Mouse (Mus musculus) neural tube, embryonic 11.5 days (tissue): ENCODE measurements around the gene Aga. TPM values are rescaled to one million over a fixed set of nuclear protein-coding genes. Genes with fewer than 3 reads are reported as not detected.
"Not testable (repeated sequence)": the region's sequence is repeated elsewhere in the genome, so short reads cannot be mapped to it uniquely, and the experiment has no call there.

Experiments used
- ATAC-seq: fragments of 200-750 bp; cut with Nextera tagmentation; 2 replicates; pipeline ENCODE4 v1.8.0; 2017; ENCODE audit warnings: moderate number of reproducible peaks, mild to moderate bottlenecking, moderate TSS enrichment, moderate library complexity; ENCODE audit not compliant: insufficient read depth, low FRiP score, low TSS enrichment
- DNase-seq: peaks from one replicate; pipeline ENCODE4 v3.0.0-alpha.2; 2015; ENCODE audit warnings: low spot score
- H3K27ac ChIP-seq: fragments of 300-500 bp; sonication (generic); 2 replicates; pipeline ENCODE4 v1.5.1; 2014; ENCODE audit warnings: low read depth, mild to moderate bottlenecking, low read length
- H3K27me3 ChIP-seq: fragments of 300-500 bp; sonication (generic); 2 replicates; pipeline ENCODE4 v1.6.1; 2014; ENCODE audit warnings: mild to moderate bottlenecking, low read length, mixed read lengths; ENCODE audit not compliant: control insufficient read depth, insufficient read depth
- H3K36me3 ChIP-seq: fragments of 300-500 bp; sonication (generic); 2 replicates; pipeline ENCODE4 v1.6.1; 2014; ENCODE audit warnings: mild to moderate bottlenecking, low read length, moderate library complexity, mixed read lengths; ENCODE audit not compliant: control insufficient read depth, insufficient read depth
- H3K4me1 ChIP-seq: fragments of 300-500 bp; sonication (generic); 2 replicates; pipeline ENCODE4 v1.6.1; 2014; ENCODE audit warnings: low read length, mixed read lengths; ENCODE audit not compliant: control insufficient read depth, insufficient read depth
- H3K4me2 ChIP-seq: fragments of 300-500 bp; sonication (generic); 2 replicates; pipeline ENCODE4 v1.6.1; 2014; ENCODE audit warnings: low read depth, mild to moderate bottlenecking, moderate library complexity
- H3K4me3 ChIP-seq: fragments of 300-500 bp; sonication (generic); 2 replicates; pipeline ENCODE4 v1.5.1; 2014; ENCODE audit warnings: low read depth, low read length
- H3K9ac ChIP-seq: fragments of 300-500 bp; sonication (generic); 2 replicates; pipeline ENCODE4 v1.6.1; 2014; ENCODE audit warnings: mild to moderate bottlenecking, low read length
- H3K9me3 ChIP-seq: fragments of 300-500 bp; sonication (generic); 2 replicates; pipeline ENCODE4 v1.6.1; 2016; ENCODE audit warnings: low read length; ENCODE audit not compliant: control insufficient read depth
- WGBS: fragments of 180-500 bp; shearing (Covaris S2); extraction: QIAGEN DNeasy Blood & Tissue Kit; methylation state at CpG from one replicate; pipeline ENCODE4 v1.1.7; 2014; 5-methylcytosine and 5-hydroxymethylcytosine counted together
- polyA plus RNA-seq: library from polyadenylated mRNA; unstranded; fragments of >200 nt; fragmentation: Nextera tagmentation; extraction: Ambion mirVana; gene quantifications from 2 replicates; pipeline ENCODE4 v1.2.1, GENCODE M21; 2014

Gene Aga
- 15.2 and 18.0 TPM in 2 replicates for polyA plus RNA-seq

DNA sequence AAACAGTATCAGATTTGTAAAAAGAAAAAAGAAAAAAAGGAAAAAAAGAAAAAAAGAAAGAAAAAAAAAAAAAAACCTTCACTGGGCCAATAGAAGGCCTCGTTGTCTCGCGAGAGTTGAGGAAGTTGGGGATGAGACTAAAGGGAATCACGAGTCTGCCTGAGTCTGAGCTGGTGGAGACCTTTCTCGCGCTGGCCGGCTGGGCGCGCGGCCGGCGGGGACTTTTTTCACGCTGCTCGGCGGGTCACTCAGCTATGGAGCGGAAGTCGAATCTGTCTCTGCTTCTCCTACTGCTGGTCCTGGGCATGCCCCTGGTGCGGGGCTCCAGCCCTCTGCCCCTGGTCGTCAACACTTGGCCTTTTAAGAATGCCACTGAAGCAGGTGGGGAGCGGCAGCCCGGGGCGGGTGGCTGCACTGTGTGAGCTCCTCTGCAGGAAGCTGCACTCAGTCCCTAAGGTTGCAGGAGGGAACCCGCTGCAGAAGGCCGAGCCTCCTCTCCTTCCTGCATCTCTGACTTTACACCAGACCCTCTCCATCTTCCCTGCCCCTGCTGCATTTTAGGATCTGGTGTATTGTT lies at the start of gene Aga:
Aga (plus strand) TSS at position 177 of the 577 bp plus-strand sequence.
- DNase-seq: peak; percentile 90
- Histone ChIP-seq H3K4me1 (no peaks in the 10 kb centered on the region), H3K4me3 (peak within 1 kb of the TSS; percentile 52), H3K9ac (peak within 1 kb of the TSS; percentile 88), H3K9me3 (no peaks in the 10 kb centered on the region), H3K36me3 (no peaks in the 10 kb centered on the region), H3K27ac (no peak within 1 kb of the TSS), H3K27me3 (no peaks in the 10 kb centered on the region), H3K4me2 (peak within 1 kb of the TSS; percentile 64)
- ATAC-seq: peak; percentile 97
- WGBS: 1% methylated on average over 24 of the region's 24 CpGs

DNA sequence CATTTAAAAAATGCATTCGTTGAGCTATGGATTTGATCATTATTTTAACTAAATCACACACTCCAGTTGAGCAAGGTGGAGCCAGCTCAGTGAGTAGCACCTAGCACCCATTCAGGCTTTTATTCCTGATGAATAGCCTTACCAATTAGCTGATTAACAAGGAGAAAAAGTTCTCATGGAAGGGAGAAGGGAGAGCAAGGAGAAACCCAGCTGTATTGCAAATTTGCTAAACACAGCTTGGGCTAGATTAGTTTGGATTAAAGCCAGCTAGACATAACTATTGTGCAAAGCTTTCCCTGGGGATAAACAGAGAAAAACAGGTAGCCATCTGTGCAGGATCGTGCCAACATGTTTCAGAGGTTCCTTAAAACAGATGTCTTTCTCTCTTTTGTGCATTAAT lies 22.5 kb upstream of the Aga start:
- no peaks in the 10 kb centered on the region for H3K27me3 ChIP-seq
- H3K4me1 ChIP-seq: no peaks in the 10 kb centered on the region
- H3K36me3 ChIP-seq: no peaks in the 10 kb centered on the region
- H3K27ac ChIP-seq: no peak overlapping the region
- ATAC-seq (no peak), DNase-seq (no peak)
- no peak overlapping the region for H3K9ac ChIP-seq
- H3K9me3 ChIP-seq: no peaks in the 10 kb centered on the region
- WGBS: 71% methylated on average over 2 of the region's 2 CpGs
- no peak overlapping the region for H3K4me3 ChIP-seq
- no peak overlapping the region for H3K4me2 ChIP-seq

DNA sequence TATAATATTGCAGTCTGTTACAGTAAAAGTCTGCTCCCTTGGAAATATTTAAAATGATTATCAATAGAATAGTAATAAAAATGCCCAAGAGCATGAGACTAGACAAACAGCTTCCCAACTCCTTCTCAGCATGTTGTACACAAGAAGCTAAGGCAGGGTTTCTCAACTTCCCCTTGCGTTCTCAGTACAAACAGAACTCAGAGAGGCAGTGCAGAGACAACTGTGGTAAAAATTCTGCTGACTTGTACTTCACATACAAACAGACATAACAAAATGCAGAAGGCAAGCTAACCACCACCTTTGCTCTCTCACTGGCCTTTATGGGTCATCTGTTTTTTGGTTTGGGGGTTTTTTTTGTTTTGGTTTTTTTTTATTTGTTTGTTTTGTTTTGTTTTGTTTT lies 15.3 kb upstream of the Aga start:
- 81% methylated on average over 1 of the region's 1 CpGs for WGBS
- no peaks in the 10 kb centered on the region for H3K27me3 ChIP-seq
- no peaks in the 10 kb centered on the region for H3K36me3 ChIP-seq
- H3K4me2 ChIP-seq: no peak overlapping the region
- no peak overlapping the region for H3K27ac ChIP-seq
- no peak overlapping the region for H3K4me3 ChIP-seq
- H3K9me3 ChIP-seq: no peaks in the 10 kb centered on the region
- DNase-seq (no peak), ATAC-seq (no peak)
- no peaks in the 10 kb centered on the region for H3K4me1 ChIP-seq
- H3K9ac ChIP-seq: no peak overlapping the region

DNA sequence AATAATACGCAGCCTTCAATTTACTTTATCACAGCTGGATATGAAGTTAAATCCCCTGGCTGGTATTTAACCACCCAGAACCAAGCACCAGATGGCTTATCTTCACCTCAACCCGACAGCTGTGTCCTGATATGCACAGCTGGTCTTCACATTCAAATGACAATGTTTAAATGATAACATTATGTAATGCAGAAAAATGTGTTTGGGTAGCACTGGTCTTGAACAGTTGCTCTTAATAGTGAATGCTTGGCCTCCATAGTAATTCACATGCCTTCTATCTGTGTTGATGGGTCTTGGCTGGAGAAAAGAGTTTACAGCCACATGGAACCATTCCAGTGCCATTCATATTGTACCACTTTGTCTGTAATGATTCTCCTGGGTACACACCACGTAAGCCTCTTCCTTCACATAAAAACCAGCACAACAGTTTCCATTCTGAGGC lies 14.6 kb upstream of the Aga start:
- Histone ChIP-seq H3K9me3 (no peaks in the 10 kb centered on the region), H3K27ac (no peak overlapping the region), H3K36me3 (no peaks in the 10 kb centered on the region), H3K4me2 (no peak overlapping the region), H3K9ac (no peak overlapping the region), H3K4me1 (no peaks in the 10 kb centered on the region), H3K4me3 (no peak overlapping the region), H3K27me3 (no peaks in the 10 kb centered on the region)
- 63% methylated on average over 3 of the region's 3 CpGs for WGBS
- DNase-seq: no peak
- ATAC-seq: no peak

DNA sequence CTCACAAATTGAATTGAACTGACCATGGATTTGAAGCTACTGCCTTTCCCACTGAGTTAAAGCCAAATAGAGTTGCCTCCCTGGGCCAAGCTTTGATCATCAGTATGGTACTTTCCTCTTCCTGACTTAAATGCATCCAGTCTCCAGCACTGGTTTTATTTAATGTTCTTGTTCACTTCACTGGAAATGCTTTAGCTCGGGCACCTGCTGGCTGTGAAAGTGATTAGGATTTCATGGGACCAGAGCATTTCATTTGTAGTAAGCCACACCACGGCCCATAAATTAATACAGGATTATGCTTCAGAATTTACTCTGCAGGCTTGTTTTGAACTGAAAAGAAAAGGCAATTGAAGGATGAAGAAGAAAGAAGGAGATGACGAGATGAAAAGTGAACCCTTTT lies 26.5 kb downstream of the Aga start:
- not testable (repeated sequence) for ATAC-seq, DNase-seq
- WGBS: 72% methylated on average over 3 of the region's 3 CpGs

DNA sequence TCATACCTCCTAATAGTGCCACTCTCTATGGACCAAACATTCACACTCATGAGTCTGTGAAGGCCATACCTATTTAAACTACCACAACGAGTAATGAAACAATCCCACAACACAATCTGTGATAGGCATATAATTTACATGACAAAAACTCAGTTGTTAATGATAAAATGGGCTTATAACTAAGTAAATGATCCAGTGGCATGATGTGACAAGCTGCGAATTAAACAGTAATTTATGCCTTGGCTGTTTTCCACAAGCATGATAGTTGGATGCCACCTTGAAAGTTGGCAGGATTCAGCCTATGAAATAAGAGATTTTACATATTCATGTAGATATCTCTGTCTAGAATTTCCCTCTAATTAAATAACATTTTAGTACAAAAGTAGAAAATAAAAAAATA lies 28.1 kb downstream of the Aga start:
- H3K27ac ChIP-seq: no peak overlapping the region
- ATAC-seq: no peak
- WGBS: 77% methylated on average over 2 of the region's 2 CpGs
- H3K27me3 ChIP-seq: no peaks in the 10 kb centered on the region
- H3K9ac ChIP-seq: no peak overlapping the region
- no peak overlapping the region for H3K4me3 ChIP-seq
- H3K4me1 ChIP-seq: no peaks in the 10 kb centered on the region
- no peaks in the 10 kb centered on the region for H3K9me3 ChIP-seq
- DNase-seq: no peak
- no peak overlapping the region for H3K4me2 ChIP-seq
- H3K36me3 ChIP-seq: no peaks in the 10 kb centered on the region

More for the DNA sequence above, 26.5 kb downstream of the Aga start:
- not testable (repeated sequence) for H3K27ac ChIP-seq, H3K9ac ChIP-seq, H3K4me2 ChIP-seq, H3K27me3 ChIP-seq, H3K4me1 ChIP-seq, H3K36me3 ChIP-seq, H3K9me3 ChIP-seq, H3K4me3 ChIP-seq

DNA sequence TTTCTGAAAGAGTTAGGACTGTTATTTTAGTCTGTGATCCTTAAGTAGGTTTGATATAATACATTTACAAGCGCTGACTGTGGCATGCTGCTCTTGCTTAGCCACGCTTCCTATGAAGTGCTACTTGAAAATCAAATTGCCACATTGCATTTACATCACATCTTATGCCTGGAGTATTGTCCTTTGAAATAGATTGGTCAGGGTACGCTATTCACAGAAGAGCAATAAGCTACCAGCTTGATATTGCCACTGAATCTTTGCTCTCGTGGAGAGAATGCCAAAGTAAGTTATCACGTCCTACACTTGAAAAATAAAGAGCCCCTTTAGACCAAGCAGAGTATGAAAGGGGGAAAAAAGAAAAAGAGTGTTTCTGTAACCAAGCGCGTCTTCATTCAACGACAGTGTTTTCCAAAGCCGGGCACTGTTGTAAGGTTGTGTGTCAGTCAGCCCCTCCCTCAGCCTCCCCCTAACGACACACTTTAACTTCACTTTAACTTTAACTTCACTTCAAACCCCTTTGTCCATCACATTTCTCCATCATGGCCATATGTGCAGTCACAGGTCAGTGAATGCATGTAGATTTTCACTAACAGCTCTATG lies 51.0 kb downstream of the Aga start:
- Histone ChIP-seq H3K4me2 (no peak overlapping the region), H3K9me3 (no peaks in the 10 kb centered on the region), H3K4me1 (no peaks in the 10 kb centered on the region), H3K27ac (no peak overlapping the region), H3K27me3 (no peaks in the 10 kb centered on the region), H3K9ac (no peak overlapping the region), H3K36me3 (no peaks in the 10 kb centered on the region), H3K4me3 (no peak overlapping the region)
- 81% methylated on average over 10 of the region's 10 CpGs for whole genome bisulfite sequencing
- ATAC-seq: no peak
- no peak for DNase-seq

DNA sequence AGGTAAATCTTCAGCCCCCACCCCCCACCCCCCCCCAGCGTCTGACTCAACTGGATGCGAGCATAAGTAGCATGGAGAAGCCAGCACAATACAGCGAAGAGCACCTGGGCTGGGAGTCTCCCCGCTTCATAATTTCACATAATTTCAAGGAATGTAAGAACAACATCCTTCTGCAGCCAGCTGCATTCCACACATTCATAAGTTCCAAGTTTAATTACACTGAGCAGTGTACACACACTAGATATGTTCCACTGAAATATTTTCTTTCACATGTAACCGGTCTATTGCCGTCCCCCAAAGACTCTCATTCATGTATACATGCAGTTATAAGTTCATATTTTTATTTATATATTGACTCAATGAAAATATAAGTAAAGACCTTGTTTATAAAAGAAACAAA lies 54.7 kb downstream of the Aga start:
- Histone ChIP-seq H3K27me3 (no peaks in the 10 kb centered on the region), H3K4me2 (no peak overlapping the region), H3K36me3 (no peaks in the 10 kb centered on the region), H3K4me3 (no peak overlapping the region), H3K27ac (no peak overlapping the region), H3K9me3 (no peaks in the 10 kb centered on the region), H3K9ac (no peak overlapping the region), H3K4me1 (no peaks in the 10 kb centered on the region)
- 94% methylated on average over 6 of the region's 6 CpGs for WGBS
- no peak for DNase-seq
- no peak for ATAC-seq
